Comparison of ENCODE assay signal across 8 mouse cellular contexts in genomic region chr14:24939476-24940200, GRCm38 (mm10).
DNase-seq lines count a peak whose midpoint lies in the region; ATAC-seq and TF ChIP-seq lines count a peak whose summit lies in the region.
"Had no signal": no experiment of that assay in that cellular context is flagged by ENCODE, and none has a peak within 500 bp of the region (broad histone marks: within the 10 kb centered on the region; RNA-seq: fewer than 3 reads in every experiment).

No protein-coding gene starts in this region.

- H3K9ac ChIP-seq in embryonic facial prominence, embryonic 14.5 days (ENCODE audit: low read depth, low read length) = no peak overlapping the region
- H3K9ac ChIP-seq in heart, postnatal 0 days (replicated peaks; ENCODE audit: low read depth, low read length) = no peak overlapping the region; the same call in 1 of the 2 replicates
- H3K9ac ChIP-seq in midbrain, postnatal 0 days (replicated peaks; ENCODE audit: low read length, poor library complexity, severe bottlenecking) = no peak overlapping the region
- H3K9ac ChIP-seq: liver, embryonic 15.5 days had no signal

- H3K4me1 ChIP-seq in embryonic facial prominence, embryonic 14.5 days (ENCODE audit: control insufficient read depth, insufficient read depth, low read length) = no peaks in the 10 kb centered on the region
- peaks cover 6% of the 10 kb centered on the region; the same call in 1 of the 2 replicates for H3K4me1 ChIP-seq in heart, postnatal 0 days (ENCODE audit: control insufficient read depth, insufficient read depth)
- no peaks in the 10 kb centered on the region for H3K4me1 ChIP-seq in midbrain, postnatal 0 days (ENCODE audit: insufficient read depth, low read length)
- H3K4me1 ChIP-seq: liver, embryonic 15.5 days had no signal

- in situ Hi-C loops in Patski (cut with MboI; ENCODE audit: low pct_unique_long_range_greater_than_20kb) = no loop called here

- H3K4me3 ChIP-seq in embryonic facial prominence, embryonic 14.5 days (ENCODE audit: low read depth, low read length) = no peak overlapping the region
- no peak overlapping the region for H3K4me3 ChIP-seq in heart, postnatal 0 days (ENCODE audit: low read depth, low read length)
- no peak overlapping the region for H3K4me3 ChIP-seq in midbrain, postnatal 0 days (ENCODE audit: low read depth, low read length)
- H3K4me3 ChIP-seq: liver, embryonic 15.5 days had no signal

- 64% methylated on average over 9 of the region's 9 CpGs for WGBS in embryonic facial prominence, embryonic 14.5 days
- WGBS in heart, postnatal 0 days = 35% methylated on average over 9 of the region's 9 CpGs
- WGBS in midbrain, postnatal 0 days = 55% methylated on average over 9 of the region's 9 CpGs

- H3K36me3 ChIP-seq in embryonic facial prominence, embryonic 14.5 days (ENCODE audit: control insufficient read depth, insufficient read depth, low read length) = no peaks in the 10 kb centered on the region
- no peaks in the 10 kb centered on the region for H3K36me3 ChIP-seq in heart, postnatal 0 days (replicated peaks; ENCODE audit: control insufficient read depth, insufficient read depth, low read length)
- no peaks in the 10 kb centered on the region for H3K36me3 ChIP-seq in midbrain, postnatal 0 days (ENCODE audit: insufficient read depth, low read length)
- H3K36me3 ChIP-seq: liver, embryonic 15.5 days had no signal

- POLR2A ChIA-PET in Patski (lab: Charles Lee) = no interaction called here

- H3K9me3 ChIP-seq in embryonic facial prominence, embryonic 14.5 days (ENCODE audit: control insufficient read depth, low read length) = no peaks in the 10 kb centered on the region
- H3K9me3 ChIP-seq in heart, postnatal 0 days (replicated peaks; ENCODE audit: control insufficient read depth, low read length) = no peaks in the 10 kb centered on the region
- no peaks in the 10 kb centered on the region for H3K9me3 ChIP-seq in midbrain, postnatal 0 days (ENCODE audit: low read length)
- H3K9me3 ChIP-seq: liver, embryonic 15.5 days had no signal

- peak; percentile 46 for TF ChIP-seq CTCF in Patski (IDR thresholded peaks at IDR 0.05)
- peak; percentile 23; the same call in 1 of the 2 replicates for TF ChIP-seq CTCF in heart, postnatal 0 days (IDR thresholded peaks at IDR 0.05; ENCODE audit: low read depth)
- peak; percentile 37 for TF ChIP-seq CTCF in midbrain, postnatal 0 days (IDR thresholded peaks at IDR 0.05)

- no peak for ATAC-seq in Patski
- peak; percentile 57; the same call in 1 of the 2 replicates for ATAC-seq in embryonic facial prominence, embryonic 14.5 days (ENCODE audit: low read depth)
- peak; percentile 67 for ATAC-seq in heart, postnatal 0 days (ENCODE audit: insufficient read depth, low read depth)
- peak; percentile 85 for ATAC-seq in midbrain, postnatal 0 days (ENCODE audit: low FRiP score)

- DNase-seq in MN1 (ENCODE audit: low spot score) (peak; percentile 29), Patski (ENCODE audit: low read depth, low spot score) (no peak)
- DNase-seq in embryonic facial prominence, embryonic 14.5 days (ENCODE audit: low spot score) = peak; percentile 83
- peak; percentile 10 for DNase-seq in heart, postnatal 0 days (ENCODE audit: low spot score)
- DNase-seq in left cerebral cortex, adult 11 months (ENCODE audit: low spot score) = peak; percentile 58
- DNase-seq in midbrain, postnatal 0 days (ENCODE audit: low spot score) = peak; percentile 95
- no peak for DNase-seq in thymus, postnatal 10 days (ENCODE audit: low spot score in 2 of 2)

- CTCF ChIA-PET in Patski (lab: Charles Lee) = interaction anchor here (1.9 kb wide), 1 partner anchor 13 kb away, joined by 8 read pairs; no protein-coding TSS in a partner anchor

- TF ChIP-seq EP300 in heart, postnatal 0 days (IDR thresholded peaks at IDR 0.05; ENCODE audit: low read depth) = no peak

- H3K27me3 ChIP-seq in Patski = peaks cover 39% of the 10 kb centered on the region
- no peaks in the 10 kb centered on the region for H3K27me3 ChIP-seq in embryonic facial prominence, embryonic 14.5 days (replicated peaks; ENCODE audit: control insufficient read depth, insufficient read depth, low read length)
- H3K27me3 ChIP-seq in heart, postnatal 0 days (ENCODE audit: control insufficient read depth, insufficient read depth, low read length) = no peaks in the 10 kb centered on the region
- no peaks in the 10 kb centered on the region for H3K27me3 ChIP-seq in midbrain, postnatal 0 days (ENCODE audit: insufficient read depth, low read length)
- H3K27me3 ChIP-seq: liver, embryonic 15.5 days had no signal

- no peak overlapping the region for H3K4me2 ChIP-seq in embryonic facial prominence, embryonic 14.5 days (ENCODE audit: low read depth, low read length)
- no peak overlapping the region for H3K4me2 ChIP-seq in heart, postnatal 0 days (ENCODE audit: low read depth, low read length)
- H3K4me2 ChIP-seq in midbrain, postnatal 0 days (ENCODE audit: low read depth, low read length, poor library complexity, severe bottlenecking) = no peak overlapping the region
- H3K4me2 ChIP-seq: liver, embryonic 15.5 days had no signal

- H3K27ac ChIP-seq in embryonic facial prominence, embryonic 14.5 days (replicated peaks; ENCODE audit: low read depth, low read length) = peak overlapping the region; percentile 39
- peak overlapping the region; percentile 48; the same call in 1 of the 2 replicates for H3K27ac ChIP-seq in heart, postnatal 0 days (ENCODE audit: low read depth)
- H3K27ac ChIP-seq in midbrain, postnatal 0 days (ENCODE audit: low read depth, low read length) = 0 out of 2 replicates have a peak overlapping the region, but pooled peaks have one; percentile 39
- H3K27ac ChIP-seq: liver, embryonic 15.5 days had no signal

Comparison
In these comparisons a context has a peak if more than half of its experiments do, and no peak if none do; other contexts are left out.
1. DNase-seq: peak in MN1 (single experiment), embryonic facial prominence, embryonic 14.5 days (single experiment), heart, postnatal 0 days (single experiment), left cerebral cortex, adult 11 months (single experiment) and midbrain, postnatal 0 days (single experiment); none in Patski (single experiment) and thymus, postnatal 10 days (0 of 2).
2. Peak in every context shown above with its lines, with median percentiles within 50 percentile points of each other: CTCF ChIP-seq and H3K27ac ChIP-seq.